Mouse (Mus musculus): ENCODE measurements around the gene Slco2a1.

DNA sequence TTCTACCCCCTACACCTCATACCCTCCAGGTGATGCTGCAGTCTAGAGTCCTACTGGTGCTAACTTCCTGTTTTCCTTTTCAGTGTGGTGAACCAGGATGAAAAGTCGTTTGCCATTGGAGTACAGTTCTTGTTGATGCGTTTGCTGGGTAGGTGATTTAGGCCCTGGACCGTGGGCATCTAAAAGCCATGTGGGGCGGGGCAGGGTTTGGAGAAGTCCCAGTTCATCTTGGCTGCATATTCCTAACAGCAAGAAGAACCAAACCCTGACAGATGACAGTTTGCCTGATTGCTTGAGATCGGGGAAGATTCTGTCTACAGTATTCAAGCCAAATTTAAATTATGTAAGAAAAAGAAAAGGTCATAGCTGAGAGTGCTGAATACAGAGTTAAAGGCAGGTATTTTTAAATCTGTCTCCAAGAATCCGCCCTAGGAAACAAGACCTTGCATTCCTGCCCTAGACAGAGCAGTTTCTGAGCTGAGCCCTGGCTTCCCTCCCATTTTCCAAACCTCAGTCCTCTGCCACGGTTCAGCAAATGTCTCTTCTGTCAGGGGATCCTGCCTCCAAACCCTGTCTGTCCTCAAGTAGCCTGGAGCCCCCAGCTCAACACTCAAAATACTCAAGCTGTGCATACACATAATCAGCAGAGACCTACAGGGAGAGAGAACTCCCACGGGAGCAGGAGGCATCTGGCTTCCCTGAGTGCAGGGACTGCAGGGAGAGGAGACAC is 93.9 kb downstream of the Slco2a1 start:
- TF ChIP-seq CTCF (IDR thresholded peaks at IDR 0.05) (no peak), EP300 (IDR thresholded peaks at IDR 0.05) (no peak)
